Mouse (Mus musculus) MEL (cell line): ENCODE data around the gene Tnks2. TPM values are rescaled to one million over a fixed set of nuclear protein-coding genes. Genes with fewer than 3 reads are reported as not detected.

Source experiments
- DNase-seq: peaks from one replicate; pipeline ENCODE4 v3.0.0; 2011; ENCODE audit warnings: low read depth, low spot score
- H3K27ac ChIP-seq: 2 replicates; pipeline ENCODE4 v1.5.1; 2012; ENCODE audit warnings: low read depth, mild to moderate bottlenecking, control low read depth, low read length, moderate library complexity; ENCODE audit not compliant: control insufficient read depth
- H3K27me3 ChIP-seq, 2 experiments: fragments of 150-350 bp in 1 of 2; sonication (generic) in 1 of 2; 2 replicates each; pipeline ENCODE4 v1.6.1; 2012; ENCODE audit warnings: low read length in 2 of 2, mild to moderate bottlenecking in 2 of 2, improper control_type of control experiment in 1 of 2, moderate library complexity in 1 of 2; ENCODE audit not compliant: insufficient read depth in 2 of 2, control insufficient read depth in 1 of 2
- H3K36me3 ChIP-seq, 2 experiments: 2 replicates each; pipeline ENCODE4 v1.6.1; 2012 to 2014; ENCODE audit warnings: low read length in 2 of 2, improper control_type of control experiment in 1 of 2, inconsistent platforms in 1 of 2, mild to moderate bottlenecking in 1 of 2; ENCODE audit not compliant: insufficient read depth in 2 of 2, control insufficient read depth in 1 of 2
- H3K4me1 ChIP-seq, 2 experiments: fragments of 150-350 bp in 1 of 2; sonication (generic) in 1 of 2; 2 replicates each; pipeline ENCODE4 v1.6.1; 2012; ENCODE audit warnings: low read length in 2 of 2, improper control_type of control experiment in 1 of 2, mild to moderate bottlenecking in 1 of 2; ENCODE audit not compliant: insufficient read depth in 2 of 2, control insufficient read depth in 1 of 2
- H3K4me3 ChIP-seq, 2 experiments: fragments of 150-350 bp in 1 of 2; sonication (generic) in 1 of 2; 2 replicates each; pipeline ENCODE4 v1.5.1; 2012; ENCODE audit warnings: low read depth in 2 of 2, low read length in 2 of 2, mild to moderate bottlenecking in 2 of 2, moderate library complexity in 2 of 2, control low read depth in 1 of 2, improper control_type of control experiment in 1 of 2; ENCODE audit not compliant: control insufficient read depth in 1 of 2, insufficient read depth in 1 of 2
- H3K79me2 ChIP-seq: 2 replicates; pipeline ENCODE4 v1.6.1; 2012; ENCODE audit warnings: mild to moderate bottlenecking, low read length, moderate library complexity; ENCODE audit not compliant: control insufficient read depth, poor library complexity, insufficient read depth
- H3K9ac ChIP-seq: 2 replicates; pipeline ENCODE4 v1.6.1; 2012; ENCODE audit warnings: low read depth, mild to moderate bottlenecking, control low read depth, low read length, moderate library complexity; ENCODE audit not compliant: control insufficient read depth, poor library complexity, severe bottlenecking
- H3K9me3 ChIP-seq: fragments of 150-350 bp; sonication (generic); replicated peaks from 2 replicates; pipeline ENCODE4 v1.6.1; 2012; ENCODE audit warnings: mild to moderate bottlenecking, low read length, improper control_type of control experiment, moderate library complexity; ENCODE audit not compliant: insufficient read depth
- BHLHE40 ChIP-seq: IDR thresholded peaks from 2 replicates; pipeline ENCODE4 v1.6.1; 2012; ENCODE audit warnings: low read depth, mild to moderate bottlenecking, inconsistent platforms, low read length, improper control_type of control experiment, borderline replicate concordance
- CHD1 ChIP-seq: IDR thresholded peaks from 2 replicates; pipeline ENCODE4 v1.6.1; 2012; ENCODE audit warnings: low read depth, mild to moderate bottlenecking, inconsistent platforms, low read length, improper control_type of control experiment
- CHD2 ChIP-seq: IDR thresholded peaks from 2 replicates; pipeline ENCODE4 v1.6.1; 2011; ENCODE audit warnings: low read length, improper control_type of control experiment
- CTCF ChIP-seq, 3 experiments: IDR thresholded peaks in 2 of 3; conservative IDR thresholded peaks in 1 of 3; 2 replicates each; pipeline ENCODE4 v1.5.1; 2011 to 2012; ENCODE audit warnings: low read length in 3 of 3, low read depth in 2 of 3, mild to moderate bottlenecking in 2 of 3, improper control_type of control experiment in 1 of 3, inconsistent platforms in 1 of 3, mixed read lengths in 1 of 3, moderate library complexity in 1 of 3; ENCODE audit not compliant: control insufficient read depth in 1 of 3, insufficient read depth in 1 of 3, poor library complexity in 1 of 3, severe bottlenecking in 1 of 3
- ETS1 ChIP-seq: IDR thresholded peaks from 2 replicates; pipeline ENCODE4 v1.6.1; 2012; ENCODE audit warnings: low read depth, mild to moderate bottlenecking, inconsistent platforms, low read length, improper control_type of control experiment, moderate library complexity
- HCFC1 ChIP-seq: IDR thresholded peaks from 2 replicates; pipeline ENCODE4 v1.6.1; 2012; ENCODE audit warnings: low read depth, mild to moderate bottlenecking, inconsistent platforms, low read length, improper control_type of control experiment, moderate library complexity
- JUND ChIP-seq: IDR thresholded peaks from 2 replicates; pipeline ENCODE4 v1.6.1; 2011; ENCODE audit warnings: low read depth, mild to moderate bottlenecking, improper control_type of control experiment, low read length
- MAFK ChIP-seq: IDR thresholded peaks from 2 replicates; pipeline ENCODE4 v1.6.1; 2011; ENCODE audit warnings: low read depth, mild to moderate bottlenecking, low read length, improper control_type of control experiment, borderline replicate concordance
- MEF2A ChIP-seq: IDR thresholded peaks from 2 replicates; pipeline ENCODE4 v1.6.1; 2014; ENCODE audit warnings: low read depth, mild to moderate bottlenecking, inconsistent platforms, low read length, improper control_type of control experiment; ENCODE audit not compliant: poor library complexity, insufficient replicate concordance, severe bottlenecking; ENCODE audit errors: extremely low read depth
- NELFE ChIP-seq: IDR thresholded peaks from 2 replicates; pipeline ENCODE4 v1.6.1; 2011; ENCODE audit warnings: low read depth, low read length, improper control_type of control experiment
- NRF1 ChIP-seq: IDR thresholded peaks from 2 replicates; pipeline ENCODE4 v1.6.1; 2014; ENCODE audit warnings: low read depth, mild to moderate bottlenecking, inconsistent platforms, low read length, improper control_type of control experiment, moderate library complexity; ENCODE audit not compliant: poor library complexity, insufficient read depth, severe bottlenecking
- POLR2AphosphoS2 ChIP-seq: IDR thresholded peaks from 2 replicates; pipeline ENCODE4 v1.6.1; 2011; ENCODE audit warnings: low read length, improper control_type of control experiment
- POLR2AphosphoS5 ChIP-seq: IDR thresholded peaks from 2 replicates; pipeline ENCODE4 v1.6.1; 2012; ENCODE audit warnings: low read depth, borderline replicate concordance, mild to moderate bottlenecking, inconsistent platforms, low read length, moderate library complexity, mixed read lengths
- RAD21 ChIP-seq: IDR thresholded peaks from 2 replicates; pipeline ENCODE4 v1.6.1; 2011; ENCODE audit warnings: mild to moderate bottlenecking, low read depth, low read length, improper control_type of control experiment
- RCOR1 ChIP-seq: IDR thresholded peaks from 2 replicates; pipeline ENCODE4 v1.6.1; 2012; ENCODE audit warnings: low read depth, mild to moderate bottlenecking, inconsistent platforms, low read length, improper control_type of control experiment
- SIN3A ChIP-seq: IDR thresholded peaks from 2 replicates; pipeline ENCODE4 v1.6.1; 2012; ENCODE audit warnings: low read length, improper control_type of control experiment, inconsistent platforms
- SMC3 ChIP-seq: IDR thresholded peaks from 2 replicates; pipeline ENCODE4 v1.6.1; 2011; ENCODE audit warnings: low read depth, low read length, improper control_type of control experiment
- TAL1 ChIP-seq: IDR thresholded peaks from 2 replicates; pipeline ENCODE4 v1.6.1; 2012; ENCODE audit warnings: mild to moderate bottlenecking, inconsistent platforms, low read length, moderate library complexity, mixed read lengths
- TCF12 ChIP-seq: IDR thresholded peaks from 2 replicates; pipeline ENCODE4 v1.6.1; 2014; ENCODE audit warnings: low read depth, mild to moderate bottlenecking, inconsistent platforms, low read length, improper control_type of control experiment, moderate library complexity
- USF1 ChIP-seq: IDR thresholded peaks from 2 replicates; pipeline ENCODE4 v1.6.1; 2014; ENCODE audit warnings: low read depth, mild to moderate bottlenecking, inconsistent platforms, low read length, improper control_type of control experiment, moderate library complexity
- USF2 ChIP-seq, 2 experiments: IDR thresholded peaks; 2 replicates each; pipeline ENCODE4 v1.6.1; 2011 to 2012; ENCODE audit warnings: improper control_type of control experiment in 2 of 2, low read length in 2 of 2, borderline replicate concordance in 1 of 2, inconsistent platforms in 1 of 2, low read depth in 1 of 2, mild to moderate bottlenecking in 1 of 2; ENCODE audit not compliant: insufficient read depth in 1 of 2
- ZMIZ1 ChIP-seq: IDR thresholded peaks from 2 replicates; pipeline ENCODE4 v1.6.1; 2012; ENCODE audit warnings: low read depth, mild to moderate bottlenecking, inconsistent platforms, low read length, improper control_type of control experiment, moderate library complexity
- polyA plus RNA-seq, 2 experiments: library from polyadenylated mRNA; stranded (reverse) in 1 of 2; unstranded in 1 of 2; fragments of >175 nt in 1 of 2; fragments of >200 nt in 1 of 2; gene quantifications; 2 replicates each; pipeline versions ENCODE4 v1.2.1 to v1.2.4; 2012; ENCODE audit warnings: low replicate concordance in 2 of 2, low read depth in 1 of 2; ENCODE audit not compliant: insufficient read length in 2 of 2, insufficient read depth in 1 of 2, missing spikeins in 1 of 2
- total RNA-seq: library from RNA; depleted of rRNA; stranded (reverse); fragments of 300-350 nt; gene quantifications from 2 replicates; pipeline ENCODE4 v1.2.3, GENCODE M21; 2012

Gene Tnks2
- total and polyA plus RNA-seq, 3 experiments = 22.3 to 65.0 (median 50.2) TPM

DNA sequence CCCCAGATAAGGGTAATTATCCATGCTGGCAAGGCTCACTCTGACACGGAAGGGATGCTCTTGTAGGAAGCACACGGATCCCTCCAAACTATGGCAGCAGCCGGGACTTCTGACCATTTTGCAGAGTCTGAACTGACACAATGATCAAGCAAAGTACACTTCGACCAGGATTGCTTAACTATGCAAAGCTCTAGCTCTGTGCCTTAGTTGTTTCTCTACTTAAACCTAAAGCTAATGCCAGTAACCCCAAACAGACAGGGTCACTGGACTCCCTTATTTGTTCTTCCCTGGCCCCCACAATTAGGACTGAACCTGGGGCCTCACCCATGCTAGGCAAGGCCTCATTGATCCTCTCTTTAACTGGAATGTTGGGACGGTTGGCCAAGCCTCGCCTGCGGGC lies 33.7 kb upstream of the Tnks2 start:
- no peak for DNase-seq
- H3K4me1 ChIP-seq = no peaks in the 10 kb centered on the region
- TF ChIP-seq RCOR1 (no peak), SMC3 (no peak), MEF2A (no peak), ZMIZ1 (no peak), TAL1 (no peak), HCFC1 (no peak), POLR2AphosphoS2 (no peak), SIN3A (no peak), NRF1 (no peak), TCF12 (no peak), CHD1 (no peak), ETS1 (no peak), USF2 (IDR thresholded peaks at IDR 0.05; ENCODE audit: borderline replicate concordance in 1 of 2, insufficient read depth in 1 of 2, low read depth in 1 of 2, low read length in 2 of 2) (no peak), MAFK (no peak), BHLHE40 (no peak), POLR2AphosphoS5 (no peak), JUND (no peak), CHD2 (no peak), NELFE (no peak)
- H3K27me3 ChIP-seq = no peaks in the 10 kb centered on the region
- no peaks in the 10 kb centered on the region for H3K79me2 ChIP-seq
- no peak overlapping the region for H3K9ac ChIP-seq
- H3K9me3 ChIP-seq = no peaks in the 10 kb centered on the region
- H3K36me3 ChIP-seq = 0 out of 4 replicates have a peak, but pooled peaks cover 0 to 2% of the 10 kb centered on the region in 2 experiments
- H3K27ac ChIP-seq = no peak overlapping the region
- no peak overlapping the region for H3K4me3 ChIP-seq

DNA sequence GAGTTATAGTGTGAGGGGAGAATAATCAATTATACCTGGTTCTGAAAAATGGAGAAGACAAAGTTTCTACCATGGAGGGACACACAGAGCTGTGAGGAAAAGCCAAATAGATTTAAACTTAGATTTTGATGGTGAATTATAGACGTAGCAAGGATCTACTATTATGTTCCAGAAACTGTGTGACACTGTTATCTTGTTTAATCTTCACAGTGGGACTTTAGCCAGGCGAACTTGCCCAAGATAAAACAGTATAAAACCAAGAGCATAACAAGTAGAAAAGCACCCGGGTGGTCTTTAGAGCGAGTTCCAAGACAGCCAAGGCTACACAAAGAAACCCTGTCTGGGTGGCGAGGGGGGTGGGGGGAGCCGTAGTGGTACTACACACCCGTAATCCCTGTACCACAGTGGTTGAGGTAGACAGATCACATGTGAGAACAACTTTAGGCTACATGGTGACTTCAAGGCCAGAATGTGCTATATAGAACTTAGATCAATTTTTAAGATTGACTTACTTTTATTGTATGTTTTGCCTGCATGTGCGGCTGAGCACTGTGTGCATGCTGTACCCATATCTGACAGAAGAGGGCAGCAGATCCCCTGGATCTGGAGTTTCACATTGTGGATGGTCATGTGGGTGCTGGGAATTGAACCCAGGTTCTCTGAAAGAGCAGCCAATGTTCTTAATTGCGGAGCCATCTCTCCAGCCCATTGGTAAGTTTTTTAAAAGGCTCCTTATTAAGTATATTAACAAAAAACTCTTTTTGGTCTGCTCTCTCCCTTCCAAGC lies 32.0 kb upstream of the Tnks2 start:
- H3K79me2 ChIP-seq = no peaks in the 10 kb centered on the region
- peak; percentile 52 for DNase-seq
- 0 out of 4 replicates have a peak, but pooled peaks cover 0 to 2% of the 10 kb centered on the region in 2 experiments for H3K36me3 ChIP-seq
- no peak overlapping the region for H3K4me3 ChIP-seq
- H3K4me1 ChIP-seq = no peaks in the 10 kb centered on the region
- no peaks in the 10 kb centered on the region for H3K9me3 ChIP-seq
- TF ChIP-seq POLR2AphosphoS5 = no peak
- TF ChIP-seq NELFE = no peak
- TF ChIP-seq RAD21 = peak; percentile 45
- TF ChIP-seq SMC3 = peak; percentile 35; the same call in 1 of the 2 replicates
- peak; percentile 40 for TF ChIP-seq USF1
- peak; percentile 58 to 75 (median 59) for TF ChIP-seq CTCF (IDR thresholded peaks at IDR 0.05 in 2 of 3, conservative IDR thresholded peaks at IDR 0.05 in 1 of 3; ENCODE audit: control insufficient read depth in 1 of 3, insufficient read depth in 1 of 3, low read depth in 2 of 3, low read length in 3 of 3, poor library complexity in 1 of 3, severe bottlenecking in 1 of 3)
- no peak for TF ChIP-seq BHLHE40
- no peak overlapping the region for H3K27ac ChIP-seq
- no peaks in the 10 kb centered on the region for H3K27me3 ChIP-seq
- H3K9ac ChIP-seq = no peak overlapping the region
